Mouse (Mus musculus) lung, postnatal 10 days (tissue): ENCODE measurements around the gene H2-K1.
"Not testable (repeated sequence)": the region's sequence is repeated elsewhere in the genome, so short reads cannot be mapped to it uniquely, and the experiment has no call there.

ENCODE experiments used
- DNase-seq: peaks from one replicate; pipeline ENCODE4 v3.0.0; 2021

The H2-K1 gene

DNA sequence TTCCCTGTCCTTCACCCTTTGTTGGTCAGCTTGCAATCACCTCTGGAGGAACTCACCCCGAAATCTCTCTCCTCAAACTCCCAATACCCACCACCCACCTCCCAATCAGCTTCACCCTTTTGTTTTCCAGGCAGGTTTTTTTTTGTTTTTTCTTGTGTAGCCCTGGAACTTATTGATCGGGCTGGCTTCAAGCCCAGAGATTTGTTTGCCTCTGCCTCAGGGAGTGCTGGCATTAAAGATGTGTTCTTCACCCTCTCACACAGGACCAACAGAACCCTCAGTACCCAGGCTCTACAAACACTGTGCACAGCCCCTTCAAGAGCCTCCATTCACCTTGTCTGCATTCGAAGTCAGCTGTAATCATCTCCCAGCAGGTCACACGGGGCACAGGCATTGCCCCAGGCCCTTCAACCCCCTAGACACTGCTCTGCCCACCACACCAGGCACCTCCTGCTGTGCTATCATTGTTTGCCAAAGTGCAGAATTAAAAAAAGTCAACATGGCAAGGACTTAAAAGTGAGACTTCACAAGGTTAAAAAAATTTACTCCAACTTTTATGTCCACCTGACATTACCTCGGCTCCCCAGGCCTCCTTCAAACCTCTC, 46.1 kb downstream of the H2-K1 start:
- DNase-seq, result no peak

DNA sequence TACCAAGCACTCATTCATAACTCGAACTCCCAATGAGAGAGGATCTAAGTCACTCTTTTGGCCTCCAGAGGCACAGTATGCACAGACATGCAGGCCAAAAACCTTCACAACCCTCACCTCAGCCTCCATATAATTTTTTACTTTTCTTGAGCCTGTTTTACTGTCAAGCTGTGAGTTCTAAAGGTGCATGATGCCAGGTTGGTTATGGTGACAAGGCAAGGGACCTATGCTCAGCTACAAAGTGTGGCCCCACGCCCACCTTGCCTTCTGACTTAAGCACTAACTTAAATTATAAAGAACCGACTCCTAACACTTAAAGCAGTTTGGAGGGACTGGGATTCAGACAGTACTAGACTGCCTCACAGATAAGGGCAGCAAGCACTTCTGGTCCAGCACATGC, 46.8 kb downstream of the H2-K1 start:
- DNase-seq, result no peak

DNA sequence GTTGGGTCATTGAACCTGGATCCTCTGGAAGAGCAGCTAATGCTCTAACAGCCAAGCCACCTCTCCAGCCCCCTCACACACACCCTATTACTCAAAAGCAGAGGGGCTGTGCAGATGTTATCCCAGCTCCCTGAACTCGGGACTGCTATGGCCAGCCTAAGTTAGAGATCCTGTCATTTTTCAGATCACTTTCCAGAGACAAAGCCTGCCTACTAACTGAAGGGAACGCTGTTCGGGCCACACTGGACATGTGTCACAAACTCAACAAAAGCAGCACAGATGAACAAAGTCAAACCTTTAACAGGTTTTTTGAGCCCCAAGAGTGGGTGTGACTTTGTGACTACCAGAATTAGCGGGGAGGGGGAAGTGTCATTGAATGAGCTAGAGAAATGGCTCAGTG, 47.3 kb downstream of the H2-K1 start:
- no peak for DNase-seq

DNA sequence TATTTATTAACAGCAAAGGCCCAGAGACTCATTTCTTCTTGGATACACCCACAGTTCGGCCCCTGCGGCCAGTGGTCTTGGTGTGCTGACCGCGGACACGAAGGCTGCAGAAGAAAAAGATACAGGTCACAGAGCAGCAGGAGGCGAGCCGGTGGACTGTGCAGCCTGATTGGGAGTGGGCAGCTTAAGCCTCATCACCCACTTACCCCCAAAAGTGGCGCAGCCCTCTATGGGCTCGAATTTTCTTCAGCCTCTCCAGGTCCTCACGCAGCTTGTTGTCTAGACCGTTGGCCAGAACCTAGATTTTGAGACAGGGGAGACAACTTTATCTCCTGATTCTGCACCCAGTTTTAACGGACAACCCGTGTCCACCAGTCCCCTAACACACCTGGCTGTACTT, 48.1 kb downstream of the H2-K1 start:
- not testable (repeated sequence) for DNase-seq

DNA sequence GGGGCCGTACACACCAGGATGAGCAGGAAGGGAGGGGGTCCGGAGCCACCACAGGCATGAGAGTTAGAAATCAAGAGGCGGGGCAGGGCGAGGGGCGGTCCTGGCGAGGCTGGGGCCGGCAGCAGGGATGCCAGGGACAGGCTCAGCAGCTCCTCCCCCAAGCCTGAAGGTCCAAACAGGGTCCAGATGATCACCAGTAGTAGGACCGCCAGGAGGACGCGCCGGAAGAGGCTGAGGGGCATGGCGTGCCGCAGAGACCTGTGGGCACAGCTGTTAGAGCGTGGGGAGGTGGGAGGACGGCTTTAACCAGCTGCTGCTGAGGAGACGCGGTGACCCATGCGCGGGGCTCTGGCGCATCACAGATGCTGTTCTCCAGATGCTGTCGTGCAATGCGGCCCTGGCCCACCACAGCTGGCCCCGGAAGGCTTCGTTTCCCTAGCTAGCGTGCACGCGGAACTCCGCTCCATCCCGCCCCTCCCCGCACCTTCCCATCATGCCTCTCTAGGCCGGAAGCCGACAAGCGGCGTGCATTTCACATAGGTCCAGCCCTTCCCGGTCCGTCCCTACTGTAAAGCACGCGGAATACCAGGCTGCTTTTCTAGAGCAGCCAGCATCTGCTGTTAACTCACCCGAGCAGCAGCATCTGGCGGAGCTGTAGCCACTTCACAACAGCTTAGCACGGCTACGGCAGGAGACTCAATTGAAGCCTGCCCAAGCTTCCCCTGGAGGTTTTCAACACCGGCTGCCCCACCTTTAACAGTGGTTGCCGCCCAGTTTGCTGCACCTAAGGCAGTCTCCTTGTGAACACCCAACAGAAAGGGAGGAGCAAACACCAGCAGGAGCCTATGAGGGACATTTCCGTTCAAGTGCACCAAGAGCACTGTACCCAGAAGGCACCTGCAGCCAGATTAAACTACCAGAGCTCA, 48.9 kb downstream of the H2-K1 start, which contains the start of gene B3galt4:
B3galt4 (minus strand) TSS at position 468 of the 926 bp plus-strand sequence.
- peak; percentile 91 for DNase-seq

DNA sequence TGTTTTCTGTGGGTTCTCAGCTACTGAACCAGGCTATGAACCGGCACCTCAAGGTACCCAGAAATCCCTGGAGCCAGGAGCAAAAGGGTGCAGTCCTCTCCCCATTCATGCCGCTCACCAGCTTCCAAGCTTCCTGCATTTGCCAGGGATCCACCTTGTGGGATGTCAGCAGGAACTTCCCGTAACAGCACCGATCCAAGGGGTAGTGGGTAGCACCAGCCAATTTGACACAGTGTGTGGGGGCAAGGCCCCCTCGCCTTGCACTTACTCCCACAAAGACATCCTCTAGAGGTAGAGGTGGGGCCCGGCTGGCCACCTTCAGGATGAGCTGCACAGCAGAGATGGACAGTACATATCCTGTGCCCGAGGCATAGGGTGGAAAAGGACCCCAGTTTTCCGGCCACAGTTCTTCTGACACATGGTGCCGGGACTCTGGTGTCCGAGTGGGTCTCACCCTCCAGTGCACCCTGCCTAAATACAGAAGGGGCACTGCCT, 50.0 kb downstream of the H2-K1 start:
- no peak for DNase-seq

DNA sequence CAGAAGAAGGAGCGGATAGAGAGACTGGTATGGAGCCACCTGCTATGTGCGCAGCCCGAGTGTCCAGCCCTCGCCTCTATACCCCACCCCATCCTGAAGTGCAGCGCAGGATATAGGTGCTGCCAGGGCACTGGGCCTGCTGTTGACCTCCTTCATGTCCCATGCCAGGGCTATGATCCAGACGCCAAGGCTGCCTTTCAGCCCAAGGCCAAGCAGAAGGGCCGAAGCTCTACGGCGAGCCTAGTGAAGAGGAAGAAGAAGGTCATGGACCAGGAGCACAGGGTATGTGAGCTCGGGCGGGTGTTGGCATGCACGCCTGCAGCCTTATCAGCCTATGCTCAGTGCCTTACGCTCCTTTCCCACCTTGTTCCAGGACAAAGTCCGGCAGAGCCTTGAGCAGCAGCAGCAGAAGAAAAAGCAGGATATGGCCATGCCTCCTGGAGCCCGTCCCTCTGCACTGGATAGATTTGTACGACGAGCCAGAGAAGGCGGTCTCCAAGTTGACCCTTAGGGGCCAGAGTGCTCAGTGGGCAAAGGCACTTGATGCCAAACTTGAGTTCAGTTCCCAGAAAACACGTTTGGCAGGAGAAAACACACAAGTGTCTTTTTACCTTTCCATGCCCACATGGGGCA, 51.1 kb downstream of the H2-K1 start:
- DNase-seq, result no peak

DNA sequence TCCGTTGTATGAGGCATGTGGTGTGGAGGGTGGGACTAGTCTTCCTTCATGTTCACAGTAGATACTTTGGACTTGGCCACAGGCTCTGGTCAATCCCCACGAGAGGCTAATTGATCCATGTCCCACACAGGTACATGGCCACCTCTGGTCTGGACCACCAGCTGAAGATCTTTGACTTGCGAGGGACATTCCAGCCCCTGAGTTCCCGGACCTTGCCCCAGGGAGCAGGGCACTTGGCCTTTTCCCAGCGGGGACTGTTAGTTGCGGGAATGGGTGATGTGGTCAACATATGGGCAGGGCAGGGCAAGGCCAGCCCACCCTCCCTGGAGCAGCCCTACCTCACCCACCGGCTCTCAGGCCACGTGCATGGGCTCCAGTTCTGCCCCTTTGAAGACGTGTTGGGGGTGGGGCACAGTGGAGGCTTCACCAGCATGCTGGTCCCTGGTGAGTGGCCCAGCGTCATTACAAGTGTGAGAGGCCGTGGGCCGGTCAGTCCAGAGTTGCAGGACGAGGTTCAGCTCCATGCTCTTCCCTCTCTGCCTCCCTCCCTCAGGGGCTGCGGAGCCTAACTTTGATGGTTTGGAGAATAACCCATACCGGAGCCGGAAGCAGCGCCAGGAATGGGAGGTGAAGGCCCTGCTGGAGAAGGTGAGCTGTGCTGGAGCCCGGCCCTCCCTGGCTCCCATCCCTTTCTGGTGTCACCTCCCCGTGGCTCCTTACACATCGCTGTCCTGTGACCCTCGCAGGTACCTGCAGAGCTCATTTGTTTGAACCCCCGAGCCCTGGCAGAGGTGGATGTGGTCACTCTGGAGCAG, 51.9 kb downstream of the H2-K1 start:
- DNase-seq, result no peak

DNA sequence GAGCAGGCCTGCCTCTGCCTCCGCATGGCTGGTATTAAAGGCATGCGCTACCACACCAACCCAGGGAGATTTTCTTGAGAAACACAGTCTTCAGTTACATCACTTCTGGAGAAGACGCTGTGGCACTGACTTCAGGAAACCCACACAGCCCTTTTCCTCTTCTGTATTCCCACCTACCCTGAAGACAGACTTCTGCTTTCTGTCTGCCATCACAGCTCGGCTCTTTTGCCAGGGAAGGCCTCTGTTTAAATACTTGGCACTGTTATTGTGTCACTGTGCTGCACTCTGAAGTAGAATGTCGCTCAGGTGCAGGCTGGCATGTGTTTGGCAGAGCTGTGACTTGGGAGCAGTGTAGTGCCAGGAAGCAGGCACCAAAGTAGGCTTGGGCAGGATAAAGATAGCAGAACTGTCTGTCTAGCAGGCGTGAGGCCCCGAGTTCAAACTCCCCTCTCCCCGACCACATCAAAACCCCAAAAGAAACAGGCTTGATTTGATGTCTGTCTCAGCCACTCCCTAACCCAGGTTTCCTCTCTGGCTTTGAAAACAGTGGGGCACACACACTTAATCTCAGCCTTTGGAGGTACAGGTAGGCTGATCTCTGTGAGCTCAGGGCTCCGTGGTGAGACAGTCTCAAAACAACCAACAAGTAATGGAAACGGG, 52.6 kb downstream of the H2-K1 start:
- DNase-seq, result no peak
